Mouse (Mus musculus): ENCODE results near the gene Iqcf6.

- TF ChIP-seq CTCF (conservative IDR thresholded peaks at IDR 0.05; ENCODE audit: low read length), result no peak
- TF ChIP-seq NANOG (IDR thresholded peaks at IDR 0.05; ENCODE audit: borderline replicate concordance, low read length), result no peak
- TF ChIP-seq POU5F1 (IDR thresholded peaks at IDR 0.05; ENCODE audit: borderline replicate concordance, low read length), result no peak
These were observed 46.4 kb upstream of the Iqcf6 start for GRCm38 (mm10) chr9:106580016-106580415.

Data from E14TG2a.4 (cell line).